Mouse (Mus musculus) hindbrain, embryonic 13.5 days (tissue): ENCODE measurements around the gene Epsti1. TPM values are rescaled to one million over a fixed set of nuclear protein-coding genes. Genes with fewer than 3 reads are reported as not detected.

Experiments used
- ATAC-seq: fragments of 200-750 bp; cut with Nextera tagmentation; 2 replicates; pipeline ENCODE4 v1.8.0; 2017; ENCODE audit warnings: moderate TSS enrichment; ENCODE audit not compliant: low FRiP score
- H3K27ac ChIP-seq: fragments of 300-500 bp; sonication (generic); 2 replicates; pipeline ENCODE4 v1.5.1; 2015; ENCODE audit warnings: inconsistent platforms, mild to moderate bottlenecking, moderate library complexity
- H3K27me3 ChIP-seq: fragments of 300-500 bp; sonication (generic); 2 replicates; pipeline ENCODE4 v1.6.1; 2015; ENCODE audit warnings: mild to moderate bottlenecking, inconsistent platforms
- H3K36me3 ChIP-seq: fragments of 300-500 bp; sonication (generic); 2 replicates; pipeline ENCODE4 v1.6.1; 2015; ENCODE audit warnings: mild to moderate bottlenecking, inconsistent platforms
- H3K4me1 ChIP-seq: fragments of 300-500 bp; sonication (generic); replicated peaks from 2 replicates; pipeline ENCODE4 v1.6.1; 2015; ENCODE audit warnings: inconsistent platforms
- H3K4me2 ChIP-seq: fragments of 300-500 bp; sonication (generic); 2 replicates; pipeline ENCODE4 v1.6.1; 2015; ENCODE audit warnings: inconsistent platforms, mild to moderate bottlenecking, moderate library complexity
- H3K4me3 ChIP-seq: fragments of 300-500 bp; sonication (generic); 2 replicates; pipeline ENCODE4 v1.5.1; 2015; ENCODE audit warnings: mild to moderate bottlenecking, inconsistent platforms
- H3K9ac ChIP-seq: fragments of 300-500 bp; sonication (generic); 2 replicates; pipeline ENCODE4 v1.6.1; 2015; ENCODE audit warnings: mild to moderate bottlenecking, inconsistent platforms
- H3K9me3 ChIP-seq: fragments of 300-500 bp; sonication (generic); 2 replicates; pipeline ENCODE4 v1.6.1; 2016; ENCODE audit warnings: inconsistent platforms
- WGBS: fragments of 180-500 bp; shearing (Covaris S2); methylation state at CpG from one replicate; pipeline ENCODE4 v1.1.7; 2015; 5-methylcytosine and 5-hydroxymethylcytosine counted together
- polyA plus RNA-seq: library from polyadenylated mRNA; unstranded; fragments of >200 nt; fragmentation: Nextera tagmentation; extraction: Ambion mirVana; gene quantifications from 2 replicates; pipeline ENCODE4 v1.2.1, GENCODE M21; 2015

Epsti1 gene
- polyA plus RNA-seq, 1 experiment from 2014 or later = 0.31 TPM

DNA sequence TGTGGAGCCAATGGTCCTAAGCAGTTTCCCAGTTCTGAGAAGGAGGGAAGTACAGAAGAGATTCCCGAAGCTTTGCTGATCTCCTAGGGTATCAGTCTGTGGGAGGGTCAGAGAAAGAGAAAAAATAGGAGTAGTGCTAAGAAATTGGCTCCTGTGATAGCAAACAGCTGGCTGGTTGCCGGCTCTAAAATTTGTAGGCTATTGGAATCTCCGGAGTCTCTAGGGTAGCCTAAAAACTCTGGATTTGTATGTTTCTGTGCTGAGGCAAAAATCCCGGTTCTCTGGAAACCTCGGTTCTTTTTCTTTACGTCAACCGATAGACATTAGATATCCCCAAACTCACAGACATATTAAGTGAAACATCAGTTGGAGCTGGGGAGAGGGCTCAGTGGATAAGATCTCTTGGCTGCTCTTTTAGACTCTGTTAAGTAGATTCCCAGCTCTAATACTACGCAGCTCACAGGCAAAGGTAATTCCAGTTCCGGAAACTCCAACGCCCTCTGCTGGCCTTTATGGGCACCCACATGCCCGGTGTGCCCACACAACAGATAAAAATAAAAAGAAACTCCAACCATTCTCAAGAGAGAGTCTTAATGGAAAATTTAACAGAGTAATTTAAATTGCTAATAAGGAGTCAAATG, 138.0 kb downstream of the Epsti1 start:
- H3K27ac ChIP-seq = no peak overlapping the region
- no peak for ATAC-seq
- peaks cover 12% of the 10 kb centered on the region for H3K4me1 ChIP-seq
- no peaks in the 10 kb centered on the region for H3K36me3 ChIP-seq
- H3K4me2 ChIP-seq = no peak overlapping the region
- no peaks in the 10 kb centered on the region for H3K9me3 ChIP-seq
- H3K27me3 ChIP-seq = no peaks in the 10 kb centered on the region
- 82% methylated on average over 11 of the region's 11 CpGs for WGBS
- no peak overlapping the region for H3K9ac ChIP-seq
- no peak overlapping the region for H3K4me3 ChIP-seq

DNA sequence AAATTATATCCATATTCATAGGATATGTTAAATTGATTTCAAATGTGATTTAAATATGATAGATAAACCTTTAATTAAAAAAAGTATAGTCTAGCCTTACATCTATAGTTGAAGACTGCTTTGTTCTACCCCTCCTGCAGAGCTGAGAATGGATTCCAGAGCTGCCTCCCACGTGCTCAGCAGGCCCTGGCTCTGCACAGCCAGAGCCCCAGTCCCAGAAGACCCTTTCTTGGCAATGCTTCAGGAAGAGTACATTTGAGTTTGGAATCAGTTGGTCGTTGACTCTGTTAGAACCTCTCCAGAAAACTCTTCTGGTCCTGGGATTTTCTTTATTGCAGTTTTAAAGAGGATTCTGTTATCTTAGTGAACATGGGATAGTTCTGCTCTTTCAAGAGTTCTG, 139.0 kb downstream of the Epsti1 start:
- 29% methylated on average over 2 of the region's 2 CpGs for WGBS

DNA sequence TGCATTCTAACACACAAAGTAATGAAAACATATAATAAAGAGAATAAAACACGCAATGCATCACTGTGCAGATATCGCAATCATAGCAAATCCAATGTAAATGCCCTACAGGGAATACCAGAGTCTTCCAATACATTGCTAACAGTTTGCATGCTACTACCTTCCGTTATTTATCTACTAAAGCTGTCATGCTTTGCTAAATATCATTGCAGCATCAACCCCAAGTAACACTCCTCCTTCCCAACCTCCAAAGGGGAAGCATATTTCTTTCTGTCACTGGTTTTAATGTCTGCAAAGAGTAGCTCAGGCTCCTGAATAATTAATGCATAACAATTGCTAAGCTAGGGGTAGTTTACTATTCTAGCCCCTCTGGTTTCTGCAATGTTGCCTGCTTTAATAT, 144.2 kb downstream of the Epsti1 start:
- Histone ChIP-seq H3K4me2 (no peak overlapping the region), H3K27ac (no peak overlapping the region), H3K4me1 (no peaks in the 10 kb centered on the region), H3K4me3 (no peak overlapping the region), H3K9ac (no peak overlapping the region), H3K9me3 (no peaks in the 10 kb centered on the region), H3K27me3 (no peaks in the 10 kb centered on the region), H3K36me3 (no peaks in the 10 kb centered on the region)
- no peak for ATAC-seq
- 76% methylated on average over 3 of the region's 3 CpGs for WGBS

More for the DNA sequence above, 139.0 kb downstream of the Epsti1 start:
- Histone ChIP-seq H3K9ac (no peak overlapping the region), H3K27me3 (no peaks in the 10 kb centered on the region), H3K4me3 (no peak overlapping the region), H3K4me2 (no peak overlapping the region), H3K27ac (no peak overlapping the region), H3K36me3 (no peaks in the 10 kb centered on the region), H3K9me3 (no peaks in the 10 kb centered on the region), H3K4me1 (peaks cover 12% of the 10 kb centered on the region)
- ATAC-seq = no peak

- Histone ChIP-seq H3K9me3 (no peaks in the 10 kb centered on the region), H3K4me3 (no peak overlapping the region), H3K9ac (no peak overlapping the region), H3K27me3 (no peaks in the 10 kb centered on the region), H3K36me3 (no peaks in the 10 kb centered on the region), H3K4me1 (no peaks in the 10 kb centered on the region), H3K27ac (no peak overlapping the region), H3K4me2 (no peak overlapping the region)
- 89% methylated on average over 4 of the region's 4 CpGs for WGBS
- ATAC-seq = no peak
Measured at GRCm38 (mm10) chr14:78048674-78049073, 144.6 kb downstream of the Epsti1 start.

Other genes with a start within 250 kb of the Epsti1 start
- 84.7 and 90.8 TPM in 2 replicates for gene Dnajc15, start 29.1 kb upstream of the Epsti1 start, polyA plus RNA-seq
- gene Fam216b, start 184.8 kb downstream of the Epsti1 start, polyA plus RNA-seq = 0.12 and 0.44 TPM in 2 replicates